Comparison of ENCODE assay signal across 8 mouse cellular contexts in the genomic region with DNA sequence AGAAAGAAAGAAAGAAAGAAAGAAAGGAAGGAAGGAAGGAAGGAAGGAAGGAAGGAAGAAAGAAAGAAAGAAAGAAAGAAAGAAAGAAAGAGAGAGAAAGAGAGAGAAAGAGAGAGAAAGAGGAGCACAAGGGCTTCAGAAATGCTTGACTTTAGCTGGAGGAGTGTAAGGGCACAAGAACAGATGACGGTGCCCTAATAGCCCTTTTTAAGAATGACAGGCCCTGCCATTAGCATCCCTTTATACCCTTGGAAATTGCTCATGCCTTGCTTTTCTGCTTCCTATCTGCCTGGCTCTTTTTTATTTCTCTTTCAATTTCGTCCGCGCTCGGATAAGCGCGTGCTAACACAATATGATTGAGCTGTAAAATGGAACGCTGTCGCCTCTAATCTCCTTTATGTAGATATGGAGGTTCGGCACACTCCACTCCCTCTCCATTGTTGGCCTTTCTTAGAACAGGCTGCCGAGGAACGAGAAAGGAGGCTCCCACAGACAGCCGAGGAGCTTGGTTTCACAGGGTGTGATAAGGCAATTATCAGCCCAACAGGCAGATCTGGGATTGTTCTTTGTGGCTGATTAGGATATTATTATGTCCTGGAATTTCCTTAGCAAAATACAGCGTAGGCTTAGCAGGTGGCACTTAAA.
DNase-seq lines count a peak whose midpoint lies in the region; ATAC-seq and TF ChIP-seq lines count a peak whose summit lies in the region.

No protein-coding gene starts in this region.

- peak in 1 of 2 experiments; percentile 65; a peak in 2 of 4 replicates for TF ChIP-seq POLR2A in MEL (IDR thresholded peaks at IDR 0.05; ENCODE audit: control insufficient read depth in 1 of 2, insufficient read depth in 1 of 2, low read depth in 1 of 2, low read length in 2 of 2, poor library complexity in 1 of 2)

- peak; percentile 73 for ATAC-seq in frontal cortex, adult (ENCODE audit: low TSS enrichment)
- peak; percentile 78 for ATAC-seq in forebrain, embryonic 16.5 days
- no peak for ATAC-seq in liver, postnatal 0 days

- intact Hi-C loops in gastrocnemius, adult 2 months (cut with DNase I) = no loop called here
- intact Hi-C loops in gastrocnemius, postnatal 14 days (cut with DNase I; ENCODE audit: low total_unique reads) = no loop called here

- H3K79me2 ChIP-seq in MEL (ENCODE audit: control insufficient read depth, insufficient read depth, low read length, poor library complexity) = no peaks in the 10 kb centered on the region; the same call in 1 of the 2 replicates

- H3K4me1 ChIP-seq in MEL (ENCODE audit: control insufficient read depth in 1 of 2, insufficient read depth in 2 of 2, low read length in 2 of 2) = peaks cover 33 to 53% of the 10 kb centered on the region in 2 experiments
- H3K4me1 ChIP-seq in forebrain, embryonic 16.5 days (replicated peaks; ENCODE audit: control insufficient read depth, insufficient read depth, low read length) = peaks cover 11% of the 10 kb centered on the region; the same call in 1 of the 2 replicates
- H3K4me1 ChIP-seq in liver, postnatal 0 days (ENCODE audit: insufficient read depth) = no peaks in the 10 kb centered on the region

- no peak for TF ChIP-seq CTCF in MEL (IDR thresholded peaks at IDR 0.05 in 2 of 3, conservative IDR thresholded peaks at IDR 0.05 in 1 of 3; ENCODE audit: control insufficient read depth in 1 of 3, insufficient read depth in 1 of 3, low read depth in 2 of 3, low read length in 3 of 3, poor library complexity in 1 of 3, severe bottlenecking in 1 of 3)
- TF ChIP-seq CTCF in liver, postnatal 0 days (IDR thresholded peaks at IDR 0.05; ENCODE audit: low read depth) = no peak
- no peak for TF ChIP-seq CTCF in gastrocnemius, adult 2 months (IDR thresholded peaks at IDR 0.05)

- TF ChIP-seq RAD21 in MEL (IDR thresholded peaks at IDR 0.05; ENCODE audit: low read depth, low read length) = no peak

- H3K9ac ChIP-seq in MEL (ENCODE audit: control insufficient read depth, low read depth, low read length, poor library complexity, severe bottlenecking) = peak overlapping the region; percentile 82
- peak overlapping the region; percentile 40 for H3K9ac ChIP-seq in forebrain, embryonic 16.5 days (replicated peaks; ENCODE audit: low read depth, low read length)
- H3K9ac ChIP-seq in liver, postnatal 0 days (replicated peaks) = no peak overlapping the region

- no peak for DNase-seq in frontal cortex, postnatal 25 days (ENCODE audit: low spot score in 2 of 2)
- DNase-seq in MEL (ENCODE audit: low read depth, low spot score) = peak; percentile 84
- no peak for DNase-seq in liver, postnatal 0 days
- DNase-seq in gastrocnemius, adult 2 months = no peak
- no peak for DNase-seq in kidney, postnatal 14 days
- no peak for DNase-seq in gastrocnemius, postnatal 14 days

- no peaks in the 10 kb centered on the region for H3K27me3 ChIP-seq in MEL (ENCODE audit: control insufficient read depth in 1 of 2, insufficient read depth in 2 of 2, low read length in 2 of 2)
- 0 out of 2 replicates have a peak, but pooled peaks cover 3% of the 10 kb centered on the region for H3K27me3 ChIP-seq in forebrain, embryonic 16.5 days (replicated peaks; ENCODE audit: control insufficient read depth, insufficient read depth, low read length)
- no peaks in the 10 kb centered on the region for H3K27me3 ChIP-seq in liver, postnatal 0 days (ENCODE audit: insufficient read depth, low read length)

- H3K36me3 ChIP-seq in MEL (ENCODE audit: control insufficient read depth in 1 of 2, insufficient read depth in 2 of 2, low read length in 2 of 2) = peaks cover 0 to 57% of the 10 kb centered on the region in 2 experiments; a peak in 2 of 4 replicates
- no peaks in the 10 kb centered on the region for H3K36me3 ChIP-seq in forebrain, embryonic 16.5 days (ENCODE audit: control insufficient read depth, insufficient read depth)
- H3K36me3 ChIP-seq in liver, postnatal 0 days (replicated peaks; ENCODE audit: insufficient read depth, low read length) = no peaks in the 10 kb centered on the region

- peak overlapping the region; percentile 100 for H3K27ac ChIP-seq in MEL (ENCODE audit: control insufficient read depth, low read depth, low read length)
- peak overlapping the region; percentile 19; the same call in 1 of the 2 replicates for H3K27ac ChIP-seq in forebrain, embryonic 16.5 days (ENCODE audit: low read length)
- no peak overlapping the region for H3K27ac ChIP-seq in liver, postnatal 0 days (ENCODE audit: low read depth)
- H3K27ac ChIP-seq in gastrocnemius, adult 2 months = no peak overlapping the region

- WGBS in forebrain, embryonic 16.5 days = 3% methylated on average over 14 of the region's 14 CpGs
- WGBS in liver, postnatal 0 days (ENCODE audit: insufficient replicate concordance) = 48% methylated on average over 14 of the region's 14 CpGs

- peak overlapping the region; percentile 39 to 51 for H3K4me3 ChIP-seq in MEL (ENCODE audit: control insufficient read depth in 1 of 2, insufficient read depth in 1 of 2, low read depth in 2 of 2, low read length in 2 of 2)
- H3K4me3 ChIP-seq in forebrain, embryonic 16.5 days (replicated peaks; ENCODE audit: low read length) = peak overlapping the region; percentile 25
- H3K4me3 ChIP-seq in liver, postnatal 0 days (ENCODE audit: low read depth, low read length) = peak overlapping the region; percentile 7; the same call in 1 of the 2 replicates
- H3K4me3 ChIP-seq in gastrocnemius, adult 2 months = no peak overlapping the region

- peak overlapping the region; percentile 52 for H3K4me2 ChIP-seq in forebrain, embryonic 16.5 days (ENCODE audit: low read length)
- H3K4me2 ChIP-seq in liver, postnatal 0 days (ENCODE audit: low read depth, low read length) = peak overlapping the region; percentile 45

- peak; percentile 83 to 95 for TF ChIP-seq EP300 in MEL (IDR thresholded peaks at IDR 0.05; ENCODE audit: low read depth in 1 of 2, low read length in 2 of 2)
- TF ChIP-seq EP300 in liver, postnatal 0 days (IDR thresholded peaks at IDR 0.05; ENCODE audit: low read depth) = no peak

- H3K9me3 ChIP-seq in MEL (replicated peaks; ENCODE audit: insufficient read depth, low read length) = no peaks in the 10 kb centered on the region
- no peaks in the 10 kb centered on the region for H3K9me3 ChIP-seq in forebrain, embryonic 16.5 days (ENCODE audit: control insufficient read depth, low read length)
- no peaks in the 10 kb centered on the region for H3K9me3 ChIP-seq in liver, postnatal 0 days (ENCODE audit: low read length)

TF ChIP-seq in MEL, 35 proteins besides CTCF, POLR2A, EP300 and RAD21:
- TF ChIP-seq POLR2AphosphoS5 (IDR thresholded peaks at IDR 0.05; ENCODE audit: borderline replicate concordance, low read depth, low read length) (no peak), ELF1 (IDR thresholded peaks at IDR 0.05; ENCODE audit: low read depth, low read length) (peak; percentile 47; the same call in 1 of the 2 replicates), USF1 (IDR thresholded peaks at IDR 0.05; ENCODE audit: low read depth, low read length) (no peak; the same call in 1 of the 2 replicates), ZC3H11A (IDR thresholded peaks at IDR 0.05; ENCODE audit: low read depth, low read length) (no peak), NELFE (IDR thresholded peaks at IDR 0.05; ENCODE audit: low read depth, low read length) (peak; percentile 43), MEF2A (IDR thresholded peaks at IDR 0.05; ENCODE audit: extremely low read depth, insufficient replicate concordance, low read depth, low read length, poor library complexity, severe bottlenecking) (peak; percentile 82; the same call in 1 of the 2 replicates), ZKSCAN1 (IDR thresholded peaks at IDR 0.05; ENCODE audit: low read depth, low read length) (no peak), CHD1 (IDR thresholded peaks at IDR 0.05; ENCODE audit: low read depth, low read length) (peak; percentile 46; the same call in 1 of the 2 replicates), MYB (IDR thresholded peaks at IDR 0.05; ENCODE audit: low read depth, low read length) (peak; percentile 31; the same call in 1 of the 2 replicates), GATA1 (IDR thresholded peaks at IDR 0.05; ENCODE audit: low read depth, low read length) (peak; percentile 95), MYC (IDR thresholded peaks at IDR 0.05; ENCODE audit: low read depth, low read length) (peak; percentile 59; the same call in 1 of the 2 replicates), ZMIZ1 (IDR thresholded peaks at IDR 0.05; ENCODE audit: low read depth, low read length) (0 out of 2 replicates have a peak, but pooled peaks have one; percentile 41), BHLHE40 (IDR thresholded peaks at IDR 0.05; ENCODE audit: borderline replicate concordance, low read depth, low read length) (peak; percentile 56; the same call in 1 of the 2 replicates), RCOR1 (IDR thresholded peaks at IDR 0.05; ENCODE audit: low read depth, low read length) (peak; percentile 92), USF2 (IDR thresholded peaks at IDR 0.05; ENCODE audit: borderline replicate concordance in 1 of 2, insufficient read depth in 1 of 2, low read depth in 1 of 2, low read length in 2 of 2) (no peak), UBTF (IDR thresholded peaks at IDR 0.05; ENCODE audit: borderline replicate concordance, insufficient read depth, low read depth, low read length) (no peak), POLR2AphosphoS2 (IDR thresholded peaks at IDR 0.05; ENCODE audit: low read length) (peak; percentile 56; the same call in 1 of the 2 replicates), MAFK (IDR thresholded peaks at IDR 0.05; ENCODE audit: borderline replicate concordance, low read depth, low read length) (0 out of 2 replicates have a peak, but pooled peaks have one; percentile 54), GABPA (IDR thresholded peaks at IDR 0.05; ENCODE audit: low read depth, low read length) (no peak), MAZ (IDR thresholded peaks at IDR 0.05; ENCODE audit: low read depth, low read length) (peak; percentile 75; the same call in 1 of the 2 replicates), MAX (IDR thresholded peaks at IDR 0.05; ENCODE audit: low read length) (peak; percentile 54), MXI1 (IDR thresholded peaks at IDR 0.05; ENCODE audit: low read depth, low read length) (peak; percentile 54; the same call in 1 of the 2 replicates), SIN3A (IDR thresholded peaks at IDR 0.05; ENCODE audit: low read length) (peak; percentile 91), TCF12 (IDR thresholded peaks at IDR 0.05; ENCODE audit: low read depth, low read length) (peak; percentile 95), TBP (IDR thresholded peaks at IDR 0.05; ENCODE audit: low read depth, low read length) (peak; percentile 76; the same call in 1 of the 2 replicates), ETS1 (IDR thresholded peaks at IDR 0.05; ENCODE audit: low read depth, low read length) (peak; percentile 89)

Comparison
In these comparisons a context has a peak if more than half of its experiments do, and no peak if none do; other contexts are left out.
1. H3K27ac ChIP-seq: peak in MEL (single experiment) and forebrain, embryonic 16.5 days (single experiment); none in liver, postnatal 0 days (single experiment) and gastrocnemius, adult 2 months (single experiment).